Mouse (Mus musculus) liver, embryonic 12.5 days (tissue): Measurements from ENCODE around the gene Pnmal1. TPM values are rescaled to one million over a fixed set of nuclear protein-coding genes. Genes with fewer than 3 reads are reported as not detected.

ENCODE experiments used
- ATAC-seq: fragments of 200-750 bp; cut with Nextera tagmentation; 2 replicates; pipeline ENCODE4 v1.8.0; 2017; ENCODE audit warnings: moderate number of reproducible peaks, mild to moderate bottlenecking, moderate library complexity
- H3K27ac ChIP-seq: fragments of 300-500 bp; sonication (generic); 2 replicates; pipeline ENCODE4 v1.5.1; 2016; ENCODE audit warnings: mild to moderate bottlenecking
- H3K27me3 ChIP-seq: fragments of 300-500 bp; sonication (generic); replicated peaks from 2 replicates; pipeline ENCODE4 v1.6.1; 2016; ENCODE audit warnings: mild to moderate bottlenecking, moderate library complexity
- H3K36me3 ChIP-seq: fragments of 300-500 bp; sonication (generic); 2 replicates; pipeline ENCODE4 v1.6.1; 2016; ENCODE audit warnings: mild to moderate bottlenecking, moderate library complexity
- H3K4me1 ChIP-seq: fragments of 300-500 bp; sonication (generic); 2 replicates; pipeline ENCODE4 v1.6.1; 2016
- H3K4me2 ChIP-seq: fragments of 300-500 bp; sonication (generic); 2 replicates; pipeline ENCODE4 v1.6.1; 2016; ENCODE audit warnings: mild to moderate bottlenecking, moderate library complexity
- H3K4me3 ChIP-seq: fragments of 300-500 bp; sonication (generic); 2 replicates; pipeline ENCODE4 v1.5.1; 2016; ENCODE audit warnings: mild to moderate bottlenecking, moderate library complexity
- H3K9ac ChIP-seq: fragments of 300-500 bp; sonication (generic); 2 replicates; pipeline ENCODE4 v1.6.1; 2016; ENCODE audit warnings: mild to moderate bottlenecking, moderate library complexity
- H3K9me3 ChIP-seq: fragments of 300-500 bp; sonication (generic); replicated peaks from 2 replicates; pipeline ENCODE4 v1.6.1; 2016; ENCODE audit warnings: mild to moderate bottlenecking, moderate library complexity
- WGBS: fragments of 180-500 bp; shearing (Covaris S2); methylation state at CpG from one replicate; pipeline ENCODE4 v1.1.7; 2016; ENCODE audit not compliant: insufficient replicate concordance; 5-methylcytosine and 5-hydroxymethylcytosine counted together
- polyA plus RNA-seq: library from polyadenylated mRNA; unstranded; fragments of >200 nt; fragmentation: Nextera tagmentation; extraction: Ambion mirVana; gene quantifications from 2 replicates; pipeline ENCODE4 v1.2.1, GENCODE M21; 2016

Pnmal1 gene
- polyA plus RNA-seq, 1 experiment from 2014 or later, result 0.05 TPM

DNA sequence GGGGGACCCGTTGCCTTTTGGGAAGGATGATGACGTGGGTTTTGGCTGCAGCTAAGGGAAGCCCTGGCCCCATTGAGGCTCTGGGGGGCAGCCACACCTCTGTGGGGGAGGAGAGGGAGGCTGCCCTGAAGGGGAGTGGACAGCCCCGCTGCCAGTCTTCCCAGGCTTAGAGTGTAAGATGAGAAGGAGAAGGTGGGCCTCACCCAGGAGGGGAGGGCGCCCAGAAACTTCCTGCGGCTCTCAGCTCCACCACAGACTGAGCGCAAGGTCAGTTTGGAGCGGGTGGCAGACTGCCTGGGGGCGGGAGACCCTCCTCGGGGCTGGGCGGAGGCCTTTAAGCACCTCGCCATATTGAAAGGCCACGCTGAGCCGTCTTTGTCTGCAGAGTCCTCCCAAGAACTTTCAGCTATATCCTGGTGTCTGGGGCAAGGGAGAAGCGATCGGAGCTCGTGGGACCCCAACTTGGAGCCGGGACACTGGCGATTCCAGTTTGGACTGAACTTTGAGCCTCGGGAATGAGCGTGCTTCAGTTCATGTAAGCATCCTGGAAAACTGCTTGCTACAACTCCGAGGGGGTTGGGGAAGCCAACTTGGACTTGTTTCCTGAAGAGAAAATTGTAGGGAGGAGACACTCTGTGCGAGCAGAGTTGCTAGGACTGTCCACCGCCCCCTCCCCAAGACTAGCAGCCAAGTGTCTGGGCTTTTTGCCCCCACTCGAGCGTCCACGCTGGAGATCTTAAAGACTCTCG lies 34.3 kb downstream of the Pnmal1 start:
- Histone ChIP-seq H3K9ac (peak overlapping the region; percentile 65), H3K4me1 (peaks cover 78% of the 10 kb centered on the region), H3K4me3 (peak overlapping the region; percentile 60), H3K9me3 (no peaks in the 10 kb centered on the region), H3K36me3 (peaks cover 20% of the 10 kb centered on the region), H3K27ac (peak overlapping the region; percentile 58; the same call in 1 of the 2 replicates), H3K4me2 (peak overlapping the region; percentile 69), H3K27me3 (peaks cover 16% of the 10 kb centered on the region)
- peak; percentile 83 for ATAC-seq
- whole genome bisulfite sequencing, result 3% methylated on average over 26 of the region's 27 CpGs

DNA sequence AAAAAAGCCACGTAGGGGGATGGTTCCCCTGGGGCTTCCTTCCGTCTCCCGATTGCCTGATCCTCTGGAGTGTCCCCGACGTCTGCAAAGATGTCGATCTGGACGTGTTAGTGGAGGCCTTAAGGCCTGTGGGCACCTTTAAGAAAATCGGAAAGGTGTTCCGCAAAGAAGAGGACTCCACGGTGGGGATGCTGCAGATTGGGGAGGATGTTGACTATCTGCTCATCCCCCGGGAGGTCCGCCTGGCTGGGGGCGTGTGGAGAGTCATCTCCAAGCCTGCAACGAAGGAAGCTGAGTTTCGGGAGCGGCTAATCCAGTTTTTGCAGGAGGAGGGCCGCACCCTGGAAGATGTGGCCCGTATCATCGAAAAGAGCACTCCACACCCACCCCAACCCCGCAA lies 34.9 kb downstream of the Pnmal1 start:
- no peaks in the 10 kb centered on the region for H3K9me3 ChIP-seq
- 8% methylated on average over 20 of the region's 20 CpGs for WGBS
- peaks cover 84% of the 10 kb centered on the region for H3K4me1 ChIP-seq
- peaks cover 16% of the 10 kb centered on the region for H3K27me3 ChIP-seq
- H3K9ac ChIP-seq, result peak overlapping the region; percentile 65
- H3K27ac ChIP-seq, result 0 out of 2 replicates have a peak overlapping the region, but pooled peaks have one; percentile 58
- ATAC-seq, result no peak
- H3K4me2 ChIP-seq, result peak overlapping the region; percentile 69
- H3K36me3 ChIP-seq, result peaks cover 20% of the 10 kb centered on the region
- H3K4me3 ChIP-seq, result peak overlapping the region; percentile 60

DNA sequence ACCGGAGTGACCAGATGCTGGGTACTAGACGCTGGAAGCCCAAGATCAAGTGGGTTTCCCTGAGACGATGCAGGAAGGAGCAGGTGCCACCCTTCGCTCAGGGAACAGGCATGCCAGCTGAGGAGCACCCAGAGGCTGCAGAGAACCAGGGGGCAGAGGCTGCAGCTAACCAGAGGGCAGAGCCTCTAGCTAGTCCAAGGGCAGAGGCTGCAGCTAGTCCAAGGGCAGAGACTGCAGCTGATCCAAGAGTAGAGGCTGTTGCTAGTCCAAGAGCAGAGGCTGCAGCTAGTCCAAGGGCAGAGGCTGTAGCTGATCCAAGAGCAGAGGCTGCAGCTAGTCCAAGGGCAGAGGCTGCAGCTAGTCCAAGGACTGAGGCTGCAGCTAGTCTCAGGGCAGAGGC lies 35.9 kb downstream of the Pnmal1 start:
- 0 out of 2 replicates have a peak overlapping the region, but pooled peaks have one; percentile 65 for H3K9ac ChIP-seq
- H3K27me3 ChIP-seq, result peaks cover 16% of the 10 kb centered on the region
- H3K27ac ChIP-seq, result no peak overlapping the region
- WGBS, result 80% methylated on average over 4 of the region's 4 CpGs
- no peak for ATAC-seq
- peak overlapping the region; percentile 69 for H3K4me2 ChIP-seq
- H3K36me3 ChIP-seq, result peaks cover 24% of the 10 kb centered on the region
- peak overlapping the region; percentile 60 for H3K4me3 ChIP-seq
- H3K4me1 ChIP-seq, result peaks cover 80% of the 10 kb centered on the region
- no peaks in the 10 kb centered on the region for H3K9me3 ChIP-seq

DNA sequence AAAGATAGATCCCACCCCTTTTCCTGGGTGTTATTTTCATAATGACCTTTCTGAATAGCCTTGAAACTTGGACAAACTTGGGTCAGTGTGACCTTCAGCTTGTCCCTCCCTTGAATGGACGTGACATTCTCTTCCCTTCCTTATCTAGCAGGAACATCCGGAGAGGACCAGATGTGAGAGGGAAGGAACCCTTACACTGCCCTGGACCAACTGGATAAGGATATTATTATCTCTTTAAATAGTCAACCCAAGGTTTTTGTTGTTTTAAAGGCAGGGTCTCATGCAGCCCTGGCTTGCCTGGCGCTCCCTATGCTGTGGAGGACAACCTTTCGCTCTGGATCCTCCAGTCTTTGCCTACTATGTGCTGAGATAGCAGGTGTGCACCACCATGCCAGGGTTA lies 39.8 kb downstream of the Pnmal1 start:
- Histone ChIP-seq H3K4me3 (peak overlapping the region; percentile 18; the same call in 1 of the 2 replicates), H3K4me2 (peak overlapping the region; percentile 55), H3K36me3 (peaks cover 41% of the 10 kb centered on the region), H3K9ac (peak overlapping the region; percentile 47), H3K9me3 (no peaks in the 10 kb centered on the region), H3K4me1 (peaks cover 61% of the 10 kb centered on the region), H3K27ac (peak overlapping the region; percentile 38; the same call in 1 of the 2 replicates), H3K27me3 (peaks cover 14% of the 10 kb centered on the region)
- WGBS, result 26% methylated on average over 4 of the region's 4 CpGs
- ATAC-seq, result peak; percentile 67

DNA sequence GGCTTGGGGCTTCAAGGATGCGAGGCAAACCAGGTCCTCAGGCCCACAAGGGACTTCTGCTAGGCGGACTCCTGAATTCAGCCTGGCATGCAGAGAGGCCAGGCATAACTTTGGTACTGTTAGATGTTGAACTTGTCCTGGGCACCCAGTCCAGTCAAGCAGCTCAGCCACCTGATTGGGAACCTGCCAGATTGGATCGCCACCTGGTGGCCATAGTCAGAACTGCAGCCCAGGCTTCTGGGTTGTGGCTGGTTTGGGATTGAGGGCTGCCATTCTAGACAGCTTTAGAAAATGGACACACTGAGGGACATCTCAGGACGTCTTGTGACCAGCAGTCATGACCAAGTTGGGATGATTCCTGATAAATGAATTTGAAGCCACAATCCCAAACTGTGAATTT lies 40.2 kb downstream of the Pnmal1 start:
- Histone ChIP-seq H3K27me3 (peaks cover 10% of the 10 kb centered on the region), H3K9me3 (no peaks in the 10 kb centered on the region), H3K4me1 (peaks cover 59% of the 10 kb centered on the region), H3K36me3 (peaks cover 45% of the 10 kb centered on the region), H3K9ac (peak overlapping the region; percentile 47), H3K4me3 (peak overlapping the region; percentile 18; the same call in 1 of the 2 replicates), H3K27ac (peak overlapping the region; percentile 38; the same call in 1 of the 2 replicates), H3K4me2 (peak overlapping the region; percentile 55)
- WGBS, result 16% methylated on average over 4 of the region's 4 CpGs
- peak; percentile 46 for ATAC-seq

DNA sequence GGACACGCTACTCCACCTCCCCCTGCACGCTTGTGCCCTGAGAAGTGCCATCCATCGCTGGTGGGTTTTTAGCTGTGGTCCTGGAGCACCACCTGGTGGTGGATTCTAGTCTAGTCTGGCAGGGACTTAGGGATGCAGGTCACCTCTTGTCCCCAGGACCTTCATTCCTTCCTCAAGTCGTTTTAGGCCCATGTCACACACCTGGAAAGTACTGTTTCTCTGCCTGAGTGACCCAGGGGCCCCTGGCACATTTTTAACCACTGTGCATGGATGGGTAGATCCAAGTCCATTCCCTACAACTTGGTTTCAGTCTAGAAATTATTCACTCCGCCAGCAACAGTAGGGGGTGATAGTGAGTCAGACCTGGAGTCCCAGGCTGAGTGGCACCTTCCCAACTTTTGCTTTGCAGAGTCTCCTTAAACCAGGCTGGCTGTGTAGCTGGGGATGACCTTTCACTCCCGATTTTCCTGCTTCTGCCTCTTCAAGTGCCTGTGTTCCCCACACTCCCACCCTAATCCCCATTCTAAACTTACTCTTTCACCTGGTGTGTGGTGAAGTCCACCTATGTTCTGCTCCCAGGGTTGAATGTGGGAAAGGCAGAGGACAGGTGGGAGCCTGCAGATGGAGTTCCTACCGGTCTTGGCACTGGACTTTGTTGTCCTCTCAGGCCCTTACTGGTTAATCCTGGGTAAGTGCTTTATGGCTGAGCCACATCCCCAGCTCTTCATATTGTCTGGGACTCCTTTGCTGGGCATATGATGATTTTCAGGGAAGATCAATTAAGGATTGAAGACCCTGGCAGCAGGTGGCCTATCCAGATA lies 43.1 kb downstream of the Pnmal1 start:
- H3K4me2 ChIP-seq, result no peak overlapping the region
- peaks cover 66% of the 10 kb centered on the region for H3K36me3 ChIP-seq
- H3K27ac ChIP-seq, result peak overlapping the region; percentile 43; the same call in 1 of the 2 replicates
- WGBS, result 22% methylated on average over 7 of the region's 7 CpGs
- H3K27me3 ChIP-seq, result no peaks in the 10 kb centered on the region
- H3K4me1 ChIP-seq, result peaks cover 42% of the 10 kb centered on the region
- peak; percentile 58 for ATAC-seq
- H3K4me3 ChIP-seq, result no peak overlapping the region
- no peaks in the 10 kb centered on the region for H3K9me3 ChIP-seq
- H3K9ac ChIP-seq, result no peak overlapping the region

DNA sequence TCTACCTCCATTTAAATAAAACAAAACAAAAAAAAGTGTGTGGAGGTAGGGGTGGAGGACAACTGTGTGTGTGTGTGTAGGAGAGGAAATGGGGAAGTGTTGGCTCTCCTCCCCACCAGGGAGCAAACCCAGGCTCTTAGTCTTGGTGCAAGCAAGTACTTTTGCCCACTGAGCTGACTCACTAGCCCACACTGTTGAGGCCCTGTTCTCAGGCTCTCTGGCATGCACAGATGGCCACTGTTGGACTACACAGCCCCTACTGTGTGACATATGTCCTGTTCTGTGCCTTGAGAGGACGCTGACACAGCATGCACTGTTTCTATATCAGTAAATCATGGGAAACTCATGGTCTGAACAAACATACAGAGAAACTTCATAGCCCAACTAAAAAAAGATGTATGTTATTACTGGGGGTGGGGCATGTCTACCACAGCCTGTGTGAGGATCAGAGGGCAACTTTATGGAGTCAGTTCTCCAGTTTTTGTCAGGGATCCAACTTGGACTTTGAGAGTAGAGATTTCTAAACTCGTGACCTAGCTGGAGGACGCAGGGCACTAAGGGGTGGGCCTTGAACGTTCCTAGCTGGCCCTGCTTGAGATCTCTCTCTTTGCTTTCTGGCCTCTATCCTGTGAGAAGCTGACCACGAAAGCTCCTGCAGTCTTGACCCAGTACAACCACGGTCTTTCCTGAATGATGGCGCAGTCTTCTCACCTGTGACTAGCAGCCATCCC lies 43.9 kb downstream of the Pnmal1 start:
- WGBS, result 73% methylated on average over 7 of the region's 7 CpGs
- H3K36me3 ChIP-seq, result peaks cover 68% of the 10 kb centered on the region
- H3K9ac ChIP-seq, result no peak overlapping the region
- no peak overlapping the region for H3K4me2 ChIP-seq
- peaks cover 34% of the 10 kb centered on the region for H3K4me1 ChIP-seq
- no peak for ATAC-seq
- peak overlapping the region; percentile 43 for H3K27ac ChIP-seq
- H3K27me3 ChIP-seq, result no peaks in the 10 kb centered on the region
- H3K9me3 ChIP-seq, result no peaks in the 10 kb centered on the region
- H3K4me3 ChIP-seq, result no peak overlapping the region

DNA sequence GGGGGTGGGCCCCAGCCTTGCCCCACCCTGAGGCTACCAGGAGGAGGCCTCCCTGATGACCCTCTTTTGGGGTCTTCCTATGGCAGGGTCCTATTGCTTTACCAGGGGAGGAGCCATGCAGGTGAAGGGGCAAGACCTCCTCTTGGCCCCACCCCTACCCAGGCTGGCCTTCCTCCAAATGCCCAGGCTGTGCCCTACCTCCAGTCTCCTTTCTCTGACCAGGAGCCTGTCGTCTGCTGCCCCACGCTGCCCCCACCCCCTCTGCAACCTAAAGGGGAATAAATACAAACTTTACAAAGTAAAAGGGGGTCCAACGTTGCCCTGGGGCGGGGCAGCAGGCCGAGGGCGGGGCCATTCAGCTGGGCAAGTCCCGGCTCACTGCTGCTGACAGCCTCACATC lies 45.2 kb downstream of the Pnmal1 start:
- Histone ChIP-seq H3K27me3 (no peaks in the 10 kb centered on the region), H3K9ac (no peak overlapping the region), H3K9me3 (no peaks in the 10 kb centered on the region), H3K4me3 (no peak overlapping the region), H3K4me2 (no peak overlapping the region), H3K36me3 (peaks cover 76% of the 10 kb centered on the region), H3K4me1 (peaks cover 21% of the 10 kb centered on the region), H3K27ac (no peak overlapping the region)
- ATAC-seq, result no peak
- WGBS, result 72% methylated on average over 7 of the region's 7 CpGs

DNA sequence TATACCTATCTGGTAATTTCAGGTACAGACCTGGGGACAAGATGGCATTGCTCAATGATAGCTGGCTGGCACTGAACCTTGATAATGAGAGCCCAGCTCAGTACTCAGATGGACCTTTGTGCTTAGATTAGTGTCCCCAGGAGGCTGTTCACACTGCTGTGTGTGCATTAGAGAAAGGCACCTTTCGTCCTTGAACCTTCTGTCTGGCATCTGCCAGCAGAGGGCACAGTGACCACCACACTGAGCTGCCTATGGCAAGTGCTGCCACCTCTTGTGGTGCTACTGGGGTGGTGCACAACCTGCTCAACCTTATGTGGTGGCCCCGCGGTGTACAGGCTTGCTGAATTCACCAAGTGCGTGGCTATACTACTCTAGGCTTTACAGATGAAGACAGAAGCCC lies 47.8 kb downstream of the Pnmal1 start:
- H3K27me3 ChIP-seq, result no peaks in the 10 kb centered on the region
- H3K9ac ChIP-seq, result no peak overlapping the region
- H3K4me2 ChIP-seq, result no peak overlapping the region
- WGBS, result 83% methylated on average over 4 of the region's 4 CpGs
- no peak for ATAC-seq
- peaks cover 14% of the 10 kb centered on the region; the same call in 1 of the 2 replicates for H3K4me1 ChIP-seq
- no peak overlapping the region for H3K27ac ChIP-seq
- H3K36me3 ChIP-seq, result peaks cover 92% of the 10 kb centered on the region
- H3K4me3 ChIP-seq, result no peak overlapping the region
- H3K9me3 ChIP-seq, result no peaks in the 10 kb centered on the region

DNA sequence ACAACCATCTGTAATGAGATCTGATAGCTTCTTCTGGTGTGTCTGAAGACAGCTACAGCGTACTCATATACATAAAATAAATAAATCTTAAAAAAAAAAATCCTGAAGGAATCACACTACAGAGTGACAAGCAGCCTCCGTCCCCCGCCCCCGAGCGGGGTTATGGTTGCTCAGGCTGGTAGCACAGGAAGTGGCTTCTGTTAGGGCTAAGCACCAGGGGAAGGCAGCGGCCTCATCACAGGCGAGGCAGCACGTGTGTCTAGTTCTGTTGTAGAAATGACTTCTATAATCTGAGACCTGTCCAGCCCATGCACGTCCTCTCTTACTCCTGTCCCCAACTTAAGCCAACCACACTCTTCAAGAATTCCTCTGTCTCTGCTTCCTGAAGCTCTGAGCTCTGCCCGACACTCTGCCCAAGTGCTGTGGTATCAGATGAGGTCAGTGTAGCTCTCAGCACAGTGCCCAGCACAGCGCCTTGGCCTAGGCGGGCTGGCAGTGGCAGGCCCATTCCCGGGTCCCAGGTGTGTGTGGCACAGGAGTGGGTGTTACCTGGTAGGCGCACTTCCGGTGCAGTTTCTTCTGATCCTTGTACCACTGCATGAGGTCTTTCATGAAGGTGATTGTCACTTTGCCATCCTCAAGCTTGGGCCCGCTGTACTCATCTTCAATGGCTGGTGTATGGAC lies 50.0 kb downstream of the Pnmal1 start:
- Histone ChIP-seq H3K36me3 (peaks cover 100% of the 10 kb centered on the region), H3K4me3 (no peak overlapping the region), H3K4me2 (no peak overlapping the region), H3K27me3 (no peaks in the 10 kb centered on the region), H3K27ac (no peak overlapping the region), H3K9ac (no peak overlapping the region), H3K9me3 (no peaks in the 10 kb centered on the region), H3K4me1 (0 out of 2 replicates have a peak, but pooled peaks cover 4% of the 10 kb centered on the region)
- 74% methylated on average over 16 of the region's 16 CpGs for WGBS
- ATAC-seq, result no peak

DNA sequence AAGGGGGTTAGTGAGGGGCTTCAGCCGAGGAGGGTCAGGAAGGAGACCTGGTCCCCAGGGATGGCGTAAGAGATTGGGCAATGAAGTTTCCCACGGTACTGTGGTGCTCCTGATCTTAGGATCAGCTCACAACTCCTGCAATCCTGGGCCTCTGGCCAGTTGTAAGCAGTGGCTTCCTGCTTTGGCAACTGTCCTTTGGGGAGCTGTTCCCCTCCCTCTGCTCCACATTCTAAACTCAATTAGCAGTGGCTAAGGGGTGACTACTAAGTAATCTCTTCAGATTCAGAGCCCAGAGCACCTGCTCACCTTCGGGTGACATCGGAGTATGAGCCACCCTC lies 50.5 kb downstream of the Pnmal1 start:
- Histone ChIP-seq H3K4me3 (no peak overlapping the region), H3K36me3 (peaks cover 100% of the 10 kb centered on the region), H3K9ac (no peak overlapping the region), H3K9me3 (no peaks in the 10 kb centered on the region), H3K27ac (no peak overlapping the region), H3K27me3 (no peaks in the 10 kb centered on the region), H3K4me1 (0 out of 2 replicates have a peak, but pooled peaks cover 2% of the 10 kb centered on the region), H3K4me2 (no peak overlapping the region)
- no peak for ATAC-seq
- WGBS, result 79% methylated on average over 5 of the region's 5 CpGs
